Mouse (Mus musculus) adrenal gland (tissue): Measurements from ENCODE around the gene Aif1.

ENCODE experiments used
- intact Hi-C: fragments of 180-260 bp; cut with DNase I; formaldehyde crosslinking; loops from one replicate; pipeline ENCODE4 v1.15.1; 2025

Gene Aif1

GRCm38 (mm10) chr17:35168541-35169207 lies 7.2 kb downstream of the Aif1 start:
- intact Hi-C loops: no loop called here

- intact Hi-C loops: no loop called here
Measured at GRCm38 (mm10) chr17:35167794-35168193, 8.1 kb downstream of the Aif1 start.

- intact Hi-C loops: no loop called here
Measured at GRCm38 (mm10) chr17:35166352-35167035, 9.4 kb downstream of the Aif1 start.

GRCm38 (mm10) chr17:35165451-35166155 lies 10.3 kb downstream of the Aif1 start:
- intact Hi-C loops: no loop called here

- intact Hi-C loops: no loop called here
Measured at GRCm38 (mm10) chr17:35164568-35165450, 11.1 kb downstream of the Aif1 start, which contains the start of gene Prrc2a. Gene Prrc2a, minus strand, starts transcription at chr17:35164897.

- intact Hi-C loops: no loop called here
Measured at GRCm38 (mm10) chr17:35164218-35164567, 11.7 kb downstream of the Aif1 start.

GRCm38 (mm10) chr17:35163326-35164081 lies 12.4 kb downstream of the Aif1 start:
- intact Hi-C loops: no loop called here

GRCm38 (mm10) chr17:35162730-35163129 lies 13.1 kb downstream of the Aif1 start:
- intact Hi-C loops: no loop called here

- intact Hi-C loops: no loop called here
Measured at GRCm38 (mm10) chr17:35162121-35162520, 13.7 kb downstream of the Aif1 start.

GRCm38 (mm10) chr17:35161421-35161820 lies 14.4 kb downstream of the Aif1 start:
- intact Hi-C loops: no loop called here

GRCm38 (mm10) chr17:35159638-35160037 lies 16.2 kb downstream of the Aif1 start:
- intact Hi-C loops: no loop called here

GRCm38 (mm10) chr17:35158850-35159593 lies 16.8 kb downstream of the Aif1 start:
- intact Hi-C loops: no loop called here

GRCm38 (mm10) chr17:35157661-35158175 lies 18.1 kb downstream of the Aif1 start:
- intact Hi-C loops: no loop called here

GRCm38 (mm10) chr17:35157254-35157653 lies 18.6 kb downstream of the Aif1 start:
- intact Hi-C loops: no loop called here

GRCm38 (mm10) chr17:35156461-35157200 lies 19.2 kb downstream of the Aif1 start:
- intact Hi-C loops: no loop called here

- intact Hi-C loops: no loop called here
Measured at GRCm38 (mm10) chr17:35155451-35155850, 20.4 kb downstream of the Aif1 start.

- intact Hi-C loops: no loop called here
Measured at GRCm38 (mm10) chr17:35154616-35155015, 21.3 kb downstream of the Aif1 start.

- intact Hi-C loops: no loop called here
Measured at GRCm38 (mm10) chr17:35153931-35154330, 21.9 kb downstream of the Aif1 start.

- intact Hi-C loops: no loop called here
Measured at GRCm38 (mm10) chr17:35153077-35153476, 22.8 kb downstream of the Aif1 start.
